Mouse (Mus musculus): Measurements from ENCODE around the gene Col5a2.
"Not testable (repeated sequence)": the region's sequence is repeated elsewhere in the genome, so short reads cannot be mapped to it uniquely, and the experiment has no call there.

Gene Col5a2

GRCm38 (mm10) chr1:45502865-45503332, at the start of gene Col5a2:
Gene Col5a2 (minus strand): TSS chr1:45503282.
- peak; percentile 16 to 58 for DNase-seq (ENCODE audit: inconsistent age in 2 of 2, low spot score in 1 of 2)

DNA sequence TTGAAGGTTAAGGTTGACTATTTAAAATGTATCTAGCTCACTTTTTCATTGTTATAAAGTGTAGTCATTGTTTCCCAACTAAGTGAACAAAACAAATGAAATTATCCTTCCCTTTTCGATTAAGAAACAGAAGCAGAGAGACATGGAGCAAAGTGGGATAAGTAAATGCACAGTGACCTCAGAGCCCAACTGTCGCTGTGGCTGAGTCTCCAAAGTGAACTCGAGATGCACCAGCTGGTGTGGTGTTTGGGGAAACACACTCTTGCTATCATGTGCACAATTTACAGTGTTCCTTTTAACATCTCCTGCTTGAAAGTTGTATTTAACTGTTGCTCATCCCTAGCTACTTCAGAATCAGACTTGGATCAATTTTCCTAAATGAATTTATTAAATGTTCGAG, 47.4 kb upstream of the Col5a2 start:
- no peak for DNase-seq (ENCODE audit: inconsistent age in 2 of 2, low spot score in 1 of 2)

DNA sequence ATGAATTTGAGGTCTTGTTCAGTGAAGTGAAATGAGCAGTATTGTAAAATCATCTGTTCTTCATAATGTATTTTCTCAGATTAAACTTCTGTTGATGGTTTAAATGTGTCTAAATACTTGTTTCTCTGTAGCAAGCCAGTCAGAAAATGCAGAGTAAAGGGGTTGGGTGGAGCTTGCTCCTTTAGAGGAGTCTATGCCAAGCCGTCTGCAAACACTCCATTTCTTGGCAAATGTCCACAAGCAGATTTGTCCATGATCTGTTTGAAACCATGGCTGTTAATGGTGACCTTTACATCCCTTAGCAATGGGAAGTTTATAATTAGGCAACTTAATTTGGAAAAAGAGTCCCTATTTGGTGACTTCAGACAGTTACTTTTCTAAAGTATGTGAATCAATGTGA, 38.8 kb upstream of the Col5a2 start:
- DNase-seq (ENCODE audit: inconsistent age in 2 of 2, low spot score in 1 of 2), result peak in 1 of 2 experiments; percentile 37

DNA sequence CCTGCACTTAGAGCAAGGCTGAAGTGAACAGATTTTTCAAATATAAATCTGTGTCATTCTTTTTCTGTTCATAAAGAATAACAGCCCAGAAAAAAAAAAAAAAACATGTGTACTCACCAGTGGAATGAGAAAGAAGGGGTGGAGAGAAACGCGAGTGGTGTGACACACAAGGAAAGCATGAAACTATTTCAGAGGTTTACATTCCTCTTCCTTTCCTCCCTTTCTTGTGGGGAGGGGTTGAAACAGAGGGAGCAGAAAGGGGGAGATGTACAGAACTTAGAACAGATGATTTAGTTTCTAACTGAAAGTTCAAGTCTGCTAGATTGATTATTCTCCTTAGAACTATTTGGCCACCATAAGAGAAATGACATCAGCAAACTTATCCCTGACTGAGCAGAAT, 38.1 kb upstream of the Col5a2 start:
- no peak for DNase-seq (ENCODE audit: inconsistent age in 2 of 2, low spot score in 1 of 2)

- no peak for DNase-seq (ENCODE audit: inconsistent age in 2 of 2, low spot score in 1 of 2)
Measured at GRCm38 (mm10) chr1:45531486-45531885, 28.4 kb upstream of the Col5a2 start.

DNA sequence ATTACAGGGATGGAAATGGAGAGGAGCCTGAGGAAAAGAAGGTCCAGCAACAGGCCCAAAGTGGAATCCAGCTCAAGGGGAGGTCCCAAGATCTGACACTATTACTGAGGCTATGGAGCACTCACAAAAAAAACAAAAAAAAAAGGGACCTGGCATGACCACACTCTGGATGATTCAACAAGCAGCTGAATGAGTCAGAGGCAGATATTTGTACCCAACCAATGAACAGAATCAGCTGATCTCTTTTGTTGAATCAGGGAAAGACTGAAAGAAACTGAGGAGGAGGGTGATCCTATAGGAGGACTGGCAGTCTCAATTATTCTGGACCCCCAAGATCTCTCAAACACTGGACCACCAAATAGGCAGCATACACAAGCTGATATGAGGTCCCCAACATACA, 24.4 kb upstream of the Col5a2 start:
- not testable (repeated sequence) for DNase-seq (ENCODE audit: inconsistent age in 2 of 2, low spot score in 1 of 2)

DNA sequence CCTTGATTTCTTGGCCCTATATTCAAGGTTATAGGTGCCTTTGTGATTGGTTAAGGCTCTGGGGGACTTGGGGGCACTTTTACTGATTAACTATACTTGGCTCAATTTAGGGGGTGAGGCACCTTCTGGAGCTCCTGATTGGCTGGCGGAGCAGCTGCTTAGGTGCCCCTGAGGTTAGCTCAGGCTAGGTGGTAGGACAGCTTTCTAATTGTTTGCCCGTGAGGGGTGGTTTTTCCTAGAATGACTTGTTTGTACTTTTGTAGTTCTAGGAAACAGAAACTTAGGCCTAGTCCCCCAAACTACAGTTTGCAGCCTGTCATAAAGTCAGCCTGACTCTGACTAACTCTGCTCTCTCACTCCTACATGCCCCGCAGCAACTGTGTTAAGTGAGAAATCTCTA, 20.5 kb upstream of the Col5a2 start:
- DNase-seq (ENCODE audit: inconsistent age in 2 of 2, low spot score in 1 of 2), result no peak

- no peak for DNase-seq (ENCODE audit: inconsistent age in 2 of 2, low spot score in 1 of 2)
Measured at GRCm38 (mm10) chr1:45521486-45521885, 18.4 kb upstream of the Col5a2 start.

DNA sequence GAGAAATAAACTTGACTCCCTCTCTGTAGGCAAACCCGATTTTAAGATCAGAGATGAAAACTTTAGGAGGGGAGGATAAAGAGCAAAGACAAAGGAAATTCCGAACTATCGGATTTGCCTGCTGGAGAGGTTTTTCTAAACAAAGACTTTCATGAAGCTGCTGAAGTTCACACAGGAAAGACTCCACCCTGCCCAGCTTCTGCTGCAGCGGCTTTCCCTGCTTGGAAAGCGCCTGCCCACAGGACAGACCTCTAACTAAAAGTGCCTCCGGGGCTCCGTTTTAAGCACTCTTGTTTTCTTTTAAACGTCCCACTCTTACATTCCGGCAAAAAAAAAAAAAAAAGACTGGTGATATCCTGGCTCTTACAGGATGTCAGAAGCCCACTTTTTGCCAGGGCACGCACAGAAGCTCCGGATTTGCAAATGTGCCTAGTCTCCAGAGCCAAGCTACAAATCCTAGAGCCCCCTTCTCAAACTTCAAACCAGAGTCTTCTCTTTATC, 791 bp downstream of the Col5a2 start:
- peak in 1 of 2 experiments; percentile 26 for DNase-seq (ENCODE audit: inconsistent age in 2 of 2, low spot score in 1 of 2)

- no peak for DNase-seq (ENCODE audit: inconsistent age in 2 of 2, low spot score in 1 of 2)
Measured at GRCm38 (mm10) chr1:45501437-45501836, 1.6 kb downstream of the Col5a2 start.

- no peak for DNase-seq (ENCODE audit: inconsistent age in 2 of 2, low spot score in 1 of 2)
Measured at GRCm38 (mm10) chr1:45500456-45500855, 2.6 kb downstream of the Col5a2 start.

DNA sequence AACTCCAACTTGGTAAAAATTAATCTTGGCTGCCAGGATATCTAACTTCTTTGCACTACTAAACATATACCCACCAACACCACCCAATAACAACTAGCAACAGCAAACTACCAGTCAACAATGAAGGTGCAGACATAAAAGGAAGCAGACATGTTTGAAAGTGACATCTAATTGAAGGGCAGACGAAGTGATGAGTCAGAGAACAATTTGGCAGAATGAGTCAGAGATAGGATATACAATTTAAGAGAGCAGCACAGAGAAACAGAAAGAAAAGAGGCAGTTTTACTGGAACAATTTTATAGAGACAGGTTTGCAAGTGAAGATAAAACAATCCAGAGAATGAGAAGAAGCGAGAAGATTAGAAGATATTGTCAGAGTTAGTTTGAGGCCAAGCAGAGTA, 8.1 kb downstream of the Col5a2 start:
- DNase-seq (ENCODE audit: inconsistent age in 2 of 2, low spot score in 1 of 2), result no peak

DNA sequence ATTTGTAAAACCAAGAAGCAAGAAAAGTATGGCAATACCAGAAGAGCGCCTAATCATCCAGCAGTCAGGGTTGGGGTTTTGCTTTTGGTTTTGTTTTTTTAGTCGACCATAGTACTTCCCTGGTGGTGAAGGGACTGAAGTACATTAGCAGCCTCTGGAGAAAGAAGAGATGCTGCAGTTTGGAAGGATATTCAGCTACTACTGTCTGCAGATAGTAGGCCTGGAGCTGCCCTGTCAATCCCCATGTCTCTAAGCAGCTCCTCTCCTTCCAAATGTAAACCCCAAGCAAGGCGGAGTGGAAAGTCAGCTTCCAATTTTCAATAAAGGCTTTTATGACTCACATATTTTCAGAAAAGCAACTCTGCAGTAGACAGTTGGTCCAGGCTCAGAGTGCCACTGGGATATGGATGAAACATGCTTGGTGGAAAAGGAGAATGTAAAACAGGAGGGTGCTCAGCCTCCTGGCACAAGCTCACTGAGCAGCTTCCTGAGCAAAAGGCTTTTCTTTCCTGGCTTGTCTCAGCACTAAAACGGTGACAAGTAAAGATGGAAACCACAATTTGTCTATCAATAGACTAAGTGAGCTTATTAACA, 10.9 kb downstream of the Col5a2 start:
- no peak for DNase-seq (ENCODE audit: inconsistent age in 2 of 2, low spot score in 1 of 2)

GRCm38 (mm10) chr1:45490451-45490850, 12.6 kb downstream of the Col5a2 start:
- DNase-seq (ENCODE audit: inconsistent age in 2 of 2, low spot score in 1 of 2), result no peak

DNA sequence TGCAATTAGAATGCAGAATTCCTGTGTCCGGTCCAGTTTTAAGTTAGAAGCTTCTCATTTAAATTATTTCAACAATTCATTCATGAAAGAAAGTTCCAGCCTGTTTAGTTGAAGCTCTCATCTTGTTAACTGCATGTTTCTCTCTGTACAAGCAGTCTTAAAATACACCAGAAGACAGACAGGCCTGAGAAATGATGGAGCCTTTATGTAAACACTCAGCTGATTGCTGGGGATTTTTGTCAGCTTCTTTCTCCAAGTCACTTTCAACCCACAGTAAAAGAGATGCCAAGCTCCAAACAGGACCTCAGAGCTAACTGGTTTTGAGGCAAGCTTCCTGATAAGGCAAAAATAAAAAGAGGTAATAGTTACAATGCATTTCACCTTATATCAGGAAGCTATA, 14.8 kb downstream of the Col5a2 start:
- no peak for DNase-seq (ENCODE audit: inconsistent age in 2 of 2, low spot score in 1 of 2)

DNA sequence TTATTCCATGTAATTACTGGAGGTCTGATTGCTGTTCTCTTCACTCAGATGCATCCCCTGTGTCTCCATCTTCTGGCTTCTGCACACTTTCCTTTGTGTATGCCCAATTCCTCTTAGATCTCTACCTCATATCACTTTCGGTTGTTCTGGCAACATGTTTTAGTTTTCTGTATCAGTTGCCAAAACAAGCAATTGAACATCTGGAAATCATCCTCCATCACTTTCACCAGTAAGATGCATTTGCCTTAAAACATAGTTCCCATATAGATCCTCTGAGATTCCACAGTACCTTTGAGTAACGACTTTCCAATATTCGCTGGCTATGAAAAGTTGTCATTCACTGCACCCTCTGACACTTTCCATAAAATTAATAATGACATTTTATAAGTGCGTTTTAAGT, 20.1 kb downstream of the Col5a2 start:
- DNase-seq (ENCODE audit: inconsistent age in 2 of 2, low spot score in 1 of 2), result no peak

DNA sequence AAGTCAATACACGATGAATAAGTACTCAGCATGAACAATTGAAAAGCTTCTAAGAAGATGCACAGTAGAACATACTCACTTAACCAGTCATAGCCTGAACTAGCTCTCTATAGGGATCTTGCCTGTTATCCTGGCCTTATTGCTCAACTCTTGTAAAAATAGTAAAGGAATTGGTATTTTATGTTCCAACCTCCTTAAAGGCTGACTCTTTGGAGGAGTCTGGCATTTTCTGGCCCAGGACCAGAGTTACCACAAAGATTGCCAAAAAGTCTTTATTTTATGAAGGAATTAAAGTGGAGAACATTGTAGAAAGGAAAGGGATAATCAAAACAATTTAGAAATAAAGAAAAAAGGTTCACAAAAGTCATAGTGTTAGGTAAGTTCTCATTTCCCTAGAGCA, 21.2 kb downstream of the Col5a2 start:
- no peak for DNase-seq (ENCODE audit: inconsistent age in 2 of 2, low spot score in 1 of 2)

- no peak for DNase-seq (ENCODE audit: inconsistent age in 2 of 2, low spot score in 1 of 2)
Measured at GRCm38 (mm10) chr1:45479087-45479486, 24.0 kb downstream of the Col5a2 start.

GRCm38 (mm10) chr1:45472751-45473150, 30.3 kb downstream of the Col5a2 start:
- no peak for DNase-seq (ENCODE audit: inconsistent age in 2 of 2, low spot score in 1 of 2)

DNA sequence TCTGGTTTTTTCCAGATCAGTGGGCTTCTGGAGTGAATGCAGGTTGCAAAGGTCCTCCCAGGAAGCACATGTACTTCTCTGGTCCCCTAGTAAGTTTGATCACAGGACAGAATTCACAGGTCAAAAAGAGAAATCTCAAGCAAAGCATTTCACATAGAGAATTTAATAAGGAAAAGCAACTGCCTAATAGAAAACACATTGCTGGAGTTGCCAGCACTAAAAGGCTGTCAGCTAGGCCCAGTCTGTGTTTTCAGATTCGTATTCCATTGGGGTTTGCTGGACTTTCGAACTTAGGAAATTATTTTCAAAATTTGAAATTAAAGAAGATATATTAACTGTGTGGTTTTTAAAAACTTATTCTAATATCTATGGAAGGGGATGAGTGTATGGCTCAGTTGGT, 42.3 kb downstream of the Col5a2 start:
- no peak for DNase-seq (ENCODE audit: inconsistent age in 2 of 2, low spot score in 1 of 2)

- DNase-seq (ENCODE audit: inconsistent age in 2 of 2, low spot score in 1 of 2), result no peak
Measured at GRCm38 (mm10) chr1:45455763-45456162, 47.3 kb downstream of the Col5a2 start.

DNA sequence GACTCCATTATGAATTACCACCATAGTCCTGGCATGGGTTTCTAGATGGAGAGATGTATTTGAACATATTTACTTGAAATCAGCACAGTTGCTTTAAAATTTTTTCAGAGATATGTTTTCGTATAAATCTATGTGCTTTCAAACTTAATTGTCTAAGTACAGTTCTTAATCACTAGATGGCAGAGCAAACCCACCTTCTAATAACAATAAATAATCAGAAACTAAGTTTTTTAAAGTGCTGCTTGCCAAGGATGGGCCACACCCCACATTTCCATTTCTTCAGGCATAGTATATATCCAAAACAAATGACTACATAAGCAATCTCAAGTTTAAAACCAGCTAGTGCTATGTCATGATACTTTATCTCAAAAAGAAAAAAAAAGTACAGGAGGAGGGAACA, 54.2 kb downstream of the Col5a2 start:
- DNase-seq (ENCODE audit: inconsistent age in 2 of 2, low spot score in 1 of 2), result no peak

GRCm38 (mm10) chr1:45431922-45432321, 71.2 kb downstream of the Col5a2 start:
- DNase-seq (ENCODE audit: inconsistent age in 2 of 2, low spot score in 1 of 2), result peak in 1 of 2 experiments; percentile 64

All from adrenal gland, adult (tissue).